Mouse (Mus musculus) stomach, adult 2 months (tissue): ENCODE data around the gene Ubtd1. TPM values are rescaled to one million over a fixed set of nuclear protein-coding genes. Genes with fewer than 3 reads are reported as not detected.

Source experiments
- polyA plus RNA-seq: library from polyadenylated mRNA; depleted of rRNA; stranded (reverse); fragments of >200 nt; gene quantifications from 2 replicates; pipeline ENCODE4 v1.2.3, GENCODE M21; 2012; rRNA removed

The Ubtd1 gene
- polyA plus RNA-seq = 15.6 and 23.6 TPM in 2 replicates

GRCm38 (mm10) chr19:41981595-41981927, at the start of gene Ubtd1:
Ubtd1 (plus strand) TSS chr19:41981763.

GRCm38 (mm10) chr19:41933179-41934086, 48.1 kb upstream of the Ubtd1 start, which contains the start of the genes Exosc1 and Zdhhc16:
Exosc1 (minus strand) TSS chr19:41933423.
Zdhhc16 (plus strand) TSS chr19:41933480.

GRCm38 (mm10) chr19:41980819-41981594, 556 bp upstream of the Ubtd1 start, which contains the start of gene Mms19:
Mms19 (minus strand) TSS chr19:41981157.

GRCm38 (mm10) chr19:42035456-42036248, 54.1 kb downstream of the Ubtd1 start, which contains the start of gene Ankrd2:
Ankrd2 (plus strand) TSS chr19:42036000.

GRCm38 (mm10) chr19:42045269-42046102, 63.9 kb downstream of the Ubtd1 start, which contains the start of gene Hoga1:
Hoga1 (plus strand) TSS chr19:42045610.

GRCm38 (mm10) chr19:42051948-42052347, 70.4 kb downstream of the Ubtd1 start, which contains the start of gene 4933411K16Rik:
4933411K16Rik (plus strand) TSS chr19:42052248.

Other genes with a start within 250 kb of the Ubtd1 start
- gene Slit1, start 238.1 kb upstream of the Ubtd1 start, polyA plus RNA-seq = 0.18 and 0.56 TPM in 2 replicates
- 0.30 and 0.45 TPM in 2 replicates for gene Arhgap19, start 179.7 kb upstream of the Ubtd1 start, polyA plus RNA-seq
- 3.8 and 5.9 TPM in 2 replicates for gene Frat1, start 151.8 kb upstream of the Ubtd1 start, polyA plus RNA-seq
- gene Frat2, start 133.6 kb upstream of the Ubtd1 start, polyA plus RNA-seq = 3.4 and 5.8 TPM in 2 replicates
- gene Rrp12, start 85.6 kb upstream of the Ubtd1 start, polyA plus RNA-seq = 1.9 and 2.7 TPM in 2 replicates
- 105 and 148 TPM in 2 replicates for gene Pgam1, start 69.8 kb upstream of the Ubtd1 start, polyA plus RNA-seq
- 2.5 and 3.4 TPM in 2 replicates for gene Exosc1, start 48.3 kb upstream of the Ubtd1 start, polyA plus RNA-seq
- gene Zdhhc16, start 48.3 kb upstream of the Ubtd1 start, polyA plus RNA-seq = 29.1 and 32.4 TPM in 2 replicates
- 19.0 and 22.6 TPM in 2 replicates for gene Mms19, start 606 bp upstream of the Ubtd1 start, polyA plus RNA-seq
- 0.09 TPM in 1 of 2 replicates, not detected in the other for gene Ankrd2, start 54.2 kb downstream of the Ubtd1 start, polyA plus RNA-seq
- gene Hoga1, start 63.8 kb downstream of the Ubtd1 start, polyA plus RNA-seq = 0.39 and 0.90 TPM in 2 replicates
- gene 4933411K16Rik, start 70.5 kb downstream of the Ubtd1 start, polyA plus RNA-seq = not detected in 2 replicates
- gene Morn4, start 104.6 kb downstream of the Ubtd1 start, polyA plus RNA-seq = 2.2 and 2.4 TPM in 2 replicates
- 13.3 and 18.7 TPM in 2 replicates for gene Pi4k2a, start 108.7 kb downstream of the Ubtd1 start, polyA plus RNA-seq
- gene Avpi1, start 147.3 kb downstream of the Ubtd1 start, polyA plus RNA-seq = 37.5 and 71.1 TPM in 2 replicates
- gene Marveld1, start 165.6 kb downstream of the Ubtd1 start, polyA plus RNA-seq = 60.6 and 81.2 TPM in 2 replicates
- gene Zfyve27, start 182.2 kb downstream of the Ubtd1 start, polyA plus RNA-seq = 11.5 and 11.6 TPM in 2 replicates
- 6.6 and 8.4 TPM in 2 replicates for gene Sfrp5, start 220.5 kb downstream of the Ubtd1 start, polyA plus RNA-seq